Mouse (Mus musculus) liver, postnatal 0 days (tissue): ENCODE results near the gene Tmem189.

Experiments
- CTCF ChIP-seq: sonication (generic); IDR thresholded peaks from 2 replicates; pipeline ENCODE4 v1.5.1; 2016; ENCODE audit warnings: antibody characterized with exemption, low read depth
- EP300 ChIP-seq: IDR thresholded peaks from 2 replicates; pipeline ENCODE4 v1.6.1; 2016; ENCODE audit warnings: antibody characterized with exemption, low read depth, mild to moderate bottlenecking

DNA sequence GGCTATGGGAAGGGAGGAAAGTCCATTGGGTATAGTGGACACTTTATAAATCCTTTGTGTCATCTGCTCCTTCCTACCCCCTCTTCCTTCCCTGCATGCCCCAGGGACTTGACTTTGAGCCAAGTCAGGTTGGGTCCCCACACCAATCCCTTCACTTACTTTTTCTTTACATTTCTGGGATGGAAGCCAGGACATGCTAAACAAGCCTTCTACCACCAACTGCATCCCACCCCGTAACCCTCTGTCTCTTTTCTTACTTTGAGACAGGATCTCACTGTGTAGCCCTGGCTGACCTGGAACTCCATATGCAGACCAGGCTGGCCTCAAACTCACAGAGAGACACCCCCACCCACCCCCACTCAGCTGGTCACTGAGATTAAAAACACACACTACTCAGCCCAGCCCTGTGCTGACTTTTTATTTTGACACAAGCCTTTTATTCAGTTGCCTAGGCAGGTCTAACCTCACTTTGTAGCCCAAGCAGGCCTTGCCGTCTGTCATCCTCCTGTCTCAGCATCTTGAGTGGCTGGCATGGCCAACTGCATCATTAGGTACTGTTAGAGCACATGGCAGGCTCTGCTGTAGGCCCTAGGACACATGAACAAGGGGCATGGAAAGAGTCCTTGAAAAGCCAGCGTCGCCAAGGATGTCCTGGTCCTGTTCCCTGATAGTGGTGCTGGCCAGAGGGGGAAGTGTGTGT, 95.9 kb downstream of the Tmem189 start:
- no peak for TF ChIP-seq CTCF
- TF ChIP-seq EP300, result no peak
